Mouse (Mus musculus): ENCODE data around the gene Dnah7b.

DNA sequence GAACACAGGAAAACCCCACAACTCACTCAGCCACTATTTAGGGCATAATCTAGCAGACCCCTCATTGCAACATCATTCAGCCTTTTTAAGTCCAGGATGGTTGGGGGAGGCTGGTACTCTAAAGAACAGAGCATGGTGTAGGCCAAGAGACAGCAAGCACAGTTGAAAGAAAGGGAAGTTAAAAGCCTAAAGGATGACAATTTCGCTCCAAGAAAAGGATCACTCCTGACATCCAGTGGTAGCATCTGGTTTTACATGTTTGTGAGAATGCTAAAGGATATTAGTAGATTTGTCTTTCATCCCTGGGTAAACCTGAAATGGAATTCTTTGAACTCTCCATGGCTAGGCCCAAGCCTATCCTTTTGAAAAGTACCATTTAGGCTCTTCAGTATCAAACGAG lies 43.9 kb upstream of the Dnah7b start:
- TF ChIP-seq CTCF (IDR thresholded peaks at IDR 0.05; ENCODE audit: borderline replicate concordance, extremely low read depth, insufficient read depth, insufficient read length) (no peak), POLR2A (IDR thresholded peaks at IDR 0.05; ENCODE audit: borderline replicate concordance, extremely low read depth, insufficient read depth, insufficient read length, poor library complexity, severe bottlenecking) (no peak)
